Comparison of ENCODE assay signal across 24 mouse cellular contexts in the genomic region with DNA sequence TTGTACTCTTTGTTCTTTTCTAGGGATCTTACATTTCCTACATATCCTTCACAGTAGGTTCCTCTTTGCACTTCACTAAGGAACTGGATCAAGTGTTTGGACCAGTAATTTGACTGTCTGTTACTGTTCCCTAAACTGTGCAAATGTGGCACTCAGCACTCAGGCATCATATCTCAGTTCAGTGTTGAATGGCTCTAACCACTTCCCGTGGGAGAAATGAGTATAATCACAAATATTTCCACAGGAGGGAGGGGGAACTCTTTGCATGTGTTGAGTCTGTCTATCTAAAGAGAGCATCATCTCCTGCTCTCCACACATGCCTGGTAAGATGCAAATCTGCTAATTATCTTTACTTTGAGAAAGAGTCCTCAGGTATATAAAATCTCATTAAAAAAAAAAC.
DNase-seq lines count a peak whose midpoint lies in the region; TF ChIP-seq lines count a peak whose summit lies in the region.
"Had no signal": no experiment of that assay in that cellular context is flagged by ENCODE, and none has a peak within 500 bp of the region (broad histone marks: within the 10 kb centered on the region; RNA-seq: fewer than 3 reads in every experiment).

No protein-coding gene starts in this region.

- peak overlapping the region; percentile 30 for H3K4me2 ChIP-seq in myocyte (ENCODE audit: low read depth)
- H3K4me2 ChIP-seq: embryonic facial prominence, embryonic 13.5 days; embryonic facial prominence, embryonic 15.5 days; forebrain, embryonic 13.5 days; forebrain, embryonic 15.5 days had no signal

- DNase-seq in CD4-positive helper T cell, adult 2 months (ENCODE audit: low read depth, low spot score) = peak; percentile 7
- DNase-seq in Muller cell, postnatal 12 days (ENCODE audit: inconsistent ontology term) = peak; percentile 59
- DNase-seq in right cerebral cortex, postnatal 4 days = no peak
- no peak for DNase-seq in lung, postnatal 25 days (ENCODE audit: low spot score)
- no peak for DNase-seq in urinary bladder, adult 2 months (ENCODE audit: low spot score)
- DNase-seq: adrenal gland, adult 2 months; adrenal gland, postnatal 10 days; adrenal gland, postnatal 25 days; B cell, adult 2 months; cerebellum, adult 11 months; cerebellum, adult 18-20 months; cerebellum, adult 8-10 months; cerebellum, adult 9-11 months; cerebellum, postnatal 14 days; cerebellum, postnatal 36 days; embryo, embryonic 11 days; forebrain, postnatal 0 days had no signal

- TF ChIP-seq POLR2A in myocyte (IDR thresholded peaks at IDR 0.05; ENCODE audit: insufficient read length, low read depth) = no peak

- H3K36me3 ChIP-seq in myocyte (ENCODE audit: control insufficient read depth, insufficient read depth) = no peaks in the 10 kb centered on the region
- H3K36me3 ChIP-seq: embryonic facial prominence, embryonic 13.5 days; embryonic facial prominence, embryonic 15.5 days; forebrain, embryonic 15.5 days; G1E had no signal

- H3K79me2 ChIP-seq in myocyte (ENCODE audit: control insufficient read depth, insufficient read depth) = no peaks in the 10 kb centered on the region

- H3ac ChIP-seq in myocyte (ENCODE audit: control insufficient read depth, insufficient read length) = no peak overlapping the region

- no peak overlapping the region for H3K4me3 ChIP-seq in myocyte
- H3K4me3 ChIP-seq: embryonic facial prominence, embryonic 13.5 days; embryonic facial prominence, embryonic 15.5 days; erythroblast, embryonic 14.5 days; forebrain, embryonic 13.5 days; forebrain, embryonic 15.5 days had no signal

- no peaks in the 10 kb centered on the region for H3K27me3 ChIP-seq in myocyte (ENCODE audit: control insufficient read depth, insufficient read depth, insufficient read length)
- H3K27me3 ChIP-seq: embryonic facial prominence, embryonic 13.5 days; embryonic facial prominence, embryonic 15.5 days; forebrain, embryonic 13.5 days; forebrain, embryonic 15.5 days had no signal

TF ChIP-seq in myocyte, 11 proteins besides CTCF, POLR2A, EP300 and RAD21:
- no peak for TF ChIP-seq USF1 (IDR thresholded peaks at IDR 0.05; ENCODE audit: low read depth)
- no peak for TF ChIP-seq CEBPB (IDR thresholded peaks at IDR 0.05; ENCODE audit: insufficient read depth, poor library complexity, severe bottlenecking)
- TF ChIP-seq POLR2AphosphoS2 (IDR thresholded peaks at IDR 0.05; ENCODE audit: insufficient read length, low read depth) = no peak
- no peak for TF ChIP-seq REST (IDR thresholded peaks at IDR 0.05; ENCODE audit: insufficient read depth, insufficient read length)
- no peak for TF ChIP-seq TCF12 (IDR thresholded peaks at IDR 0.05; ENCODE audit: insufficient read depth, poor library complexity, severe bottlenecking)

Comparison
In these comparisons a context has a peak if more than half of its experiments do, and no peak if none do; other contexts are left out.
1. DNase-seq: peak in CD4-positive helper T cell, adult 2 months (single experiment) and Muller cell, postnatal 12 days (single experiment); none in right cerebral cortex, postnatal 4 days (single experiment), lung, postnatal 25 days (single experiment) and urinary bladder, adult 2 months (single experiment).